Mouse (Mus musculus): ENCODE data around the gene Myo5a. TPM values are rescaled to one million over a fixed set of nuclear protein-coding genes. Genes with fewer than 3 reads are reported as not detected.

Gene Myo5a
- polyA plus RNA-seq, 1 experiment, result 89.9 TPM

DNA sequence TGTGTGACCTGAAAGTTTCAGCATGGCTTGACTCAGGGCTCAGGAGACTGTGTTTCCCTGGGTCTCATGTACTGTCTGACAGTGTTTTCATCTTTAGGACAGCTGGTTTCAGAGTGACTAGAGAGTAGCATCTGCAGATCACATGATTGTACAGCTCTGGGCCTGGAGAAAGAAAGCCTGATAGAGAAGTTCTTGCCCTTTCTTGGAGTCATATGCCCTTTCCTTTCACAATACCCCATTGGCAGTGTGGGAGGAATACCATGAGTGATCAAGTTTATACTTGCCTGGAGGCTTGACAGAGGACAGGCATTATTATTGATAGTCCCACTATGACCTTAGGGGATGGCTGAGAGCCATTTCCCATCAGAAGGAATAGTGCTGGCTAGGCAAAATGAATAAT lies 6.4 kb downstream of the Myo5a start:
- no peaks in the 10 kb centered on the region for H3K27me3 ChIP-seq (ENCODE audit: control insufficient read depth, insufficient read depth, low read length)
- TF ChIP-seq POLR2A (IDR thresholded peaks at IDR 0.05; ENCODE audit: borderline replicate concordance, insufficient read depth, low read length) (no peak), CTCF (IDR thresholded peaks at IDR 0.05; ENCODE audit: borderline replicate concordance, insufficient read depth, low read depth, low read length) (no peak)
- DNase-seq, result no peak
- no peak overlapping the region for H3K4me3 ChIP-seq (replicated peaks; ENCODE audit: insufficient read depth, low read depth, low read length)
- no peaks in the 10 kb centered on the region; the same call in 1 of the 2 replicates for H3K4me1 ChIP-seq (ENCODE audit: control insufficient read depth, insufficient read depth, low read length)
- no peak overlapping the region for H3K27ac ChIP-seq (ENCODE audit: insufficient read depth, low read length)

DNA sequence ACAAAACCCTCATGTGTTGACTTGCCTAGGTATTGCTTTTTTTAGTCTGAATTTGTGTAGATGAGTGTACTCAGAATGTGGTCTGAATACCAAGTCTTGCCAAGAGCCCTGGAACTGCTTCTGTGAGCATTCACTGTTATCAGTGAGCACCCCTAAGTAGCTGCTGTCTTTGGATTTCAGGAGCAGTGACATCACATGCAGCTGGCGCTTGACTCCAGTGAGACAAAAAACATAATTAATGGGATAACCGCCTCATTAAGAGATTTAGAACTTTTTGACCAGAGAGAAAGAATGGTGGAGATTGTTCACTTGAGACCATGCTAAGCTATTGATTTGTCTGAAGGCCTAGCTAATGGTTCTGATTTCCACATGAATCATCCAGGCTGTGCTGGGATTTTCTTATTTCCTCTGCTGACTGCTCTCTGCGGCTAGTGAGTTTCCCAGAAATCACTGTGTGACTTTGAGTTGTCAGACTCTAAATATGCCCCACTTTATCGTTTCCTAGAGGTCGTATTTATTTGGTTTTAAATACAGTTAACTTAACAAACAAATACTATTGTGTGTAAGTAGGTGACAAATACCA lies 14.5 kb downstream of the Myo5a start:
- H3K27ac ChIP-seq (ENCODE audit: insufficient read depth, low read length), result no peak overlapping the region
- H3K4me3 ChIP-seq (replicated peaks; ENCODE audit: insufficient read depth, low read depth, low read length), result no peak overlapping the region
- no peak for DNase-seq
- WGBS, result 66% methylated on average over 5 of the region's 5 CpGs
- peaks cover 8% of the 10 kb centered on the region; the same call in 1 of the 2 replicates for H3K4me1 ChIP-seq (ENCODE audit: control insufficient read depth, insufficient read depth, low read length)
- H3K27me3 ChIP-seq (ENCODE audit: control insufficient read depth, insufficient read depth, low read length), result no peaks in the 10 kb centered on the region
- TF ChIP-seq POLR2A (IDR thresholded peaks at IDR 0.05; ENCODE audit: borderline replicate concordance, insufficient read depth, low read length) (no peak), CTCF (IDR thresholded peaks at IDR 0.05; ENCODE audit: borderline replicate concordance, insufficient read depth, low read depth, low read length) (no peak)

DNA sequence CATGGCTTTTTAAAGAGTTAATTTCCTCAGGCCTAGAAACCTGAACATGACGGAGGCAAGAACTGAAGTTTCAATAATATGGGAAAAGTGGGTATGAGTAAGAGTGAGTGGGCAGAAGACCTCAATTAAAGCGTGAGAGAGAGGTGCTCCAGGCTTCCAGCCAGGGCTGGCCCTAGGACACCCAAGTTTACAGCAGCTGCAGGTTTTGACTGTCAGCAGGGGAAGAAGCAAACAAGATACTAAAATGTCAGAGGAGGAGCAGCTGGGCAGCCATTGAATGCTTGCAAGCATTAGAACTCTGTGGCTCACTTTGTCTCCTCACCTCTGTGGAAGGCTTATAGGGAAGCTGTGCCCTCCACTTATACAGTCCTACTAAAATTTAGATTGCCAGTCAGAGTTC lies 17.0 kb downstream of the Myo5a start:
- Histone ChIP-seq H3K27me3 (ENCODE audit: control insufficient read depth, insufficient read depth, low read length) (no peaks in the 10 kb centered on the region), H3K27ac (ENCODE audit: insufficient read depth, low read length) (no peak overlapping the region), H3K4me1 (ENCODE audit: control insufficient read depth, insufficient read depth, low read length) (peaks cover 12% of the 10 kb centered on the region), H3K4me3 (replicated peaks; ENCODE audit: insufficient read depth, low read depth, low read length) (no peak overlapping the region)
- TF ChIP-seq CTCF (IDR thresholded peaks at IDR 0.05; ENCODE audit: borderline replicate concordance, insufficient read depth, low read depth, low read length) (no peak), POLR2A (IDR thresholded peaks at IDR 0.05; ENCODE audit: borderline replicate concordance, insufficient read depth, low read length) (no peak)
- no peak for DNase-seq
- 21% methylated on average over 2 of the region's 2 CpGs for WGBS

DNA sequence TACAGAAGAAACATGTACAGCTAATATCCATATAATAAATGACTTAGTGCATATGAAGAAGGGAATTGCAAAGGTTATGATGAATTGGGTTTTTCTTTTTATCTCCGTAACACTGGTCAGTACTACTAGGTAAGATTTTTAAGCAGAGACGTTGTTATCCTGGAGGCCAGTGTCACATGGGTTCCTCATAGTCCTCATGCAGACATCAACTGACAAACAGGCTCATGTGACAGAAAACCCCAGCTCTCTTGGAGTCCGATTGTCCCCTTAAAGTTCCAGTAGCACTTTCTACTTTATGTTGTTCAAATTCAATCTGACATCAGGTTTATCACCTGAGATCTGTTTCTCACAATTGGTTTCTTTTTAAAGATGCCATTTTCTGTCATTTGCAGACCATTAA lies 18.5 kb downstream of the Myo5a start:
- Histone ChIP-seq H3K27me3 (ENCODE audit: control insufficient read depth, insufficient read depth, low read length) (no peaks in the 10 kb centered on the region), H3K4me1 (ENCODE audit: control insufficient read depth, insufficient read depth, low read length) (peaks cover 12% of the 10 kb centered on the region), H3K4me3 (replicated peaks; ENCODE audit: insufficient read depth, low read depth, low read length) (no peak overlapping the region), H3K27ac (ENCODE audit: insufficient read depth, low read length) (no peak overlapping the region)
- DNase-seq, result no peak
- no peak for TF ChIP-seq CTCF (IDR thresholded peaks at IDR 0.05; ENCODE audit: borderline replicate concordance, insufficient read depth, low read depth, low read length)
- no peak for TF ChIP-seq POLR2A (IDR thresholded peaks at IDR 0.05; ENCODE audit: borderline replicate concordance, insufficient read depth, low read length)
- WGBS, result 64% methylated on average over 3 of the region's 3 CpGs

DNA sequence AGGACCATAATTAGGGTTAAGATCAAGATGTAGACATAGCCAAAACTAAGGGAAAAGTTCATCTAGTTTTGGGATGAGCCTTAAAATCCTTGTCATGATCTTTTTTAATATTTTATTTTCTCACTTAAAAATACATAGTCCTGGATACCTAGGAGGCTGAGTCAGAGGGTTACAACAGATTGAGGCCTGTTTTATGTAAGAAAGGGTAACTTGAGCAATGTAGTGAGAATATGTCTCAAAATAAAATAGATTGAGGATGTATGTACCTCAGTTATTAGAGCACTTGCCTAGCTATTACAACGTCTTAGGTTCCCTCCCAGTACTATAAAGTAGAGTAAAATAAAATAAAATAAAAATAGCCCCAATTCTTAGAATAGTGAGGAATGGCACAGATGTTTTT lies 21.3 kb downstream of the Myo5a start:
- H3K27ac ChIP-seq (ENCODE audit: insufficient read depth, low read length), result no peak overlapping the region
- WGBS, result 91% methylated on average over 1 of the region's 1 CpGs
- no peak for TF ChIP-seq POLR2A (IDR thresholded peaks at IDR 0.05; ENCODE audit: borderline replicate concordance, insufficient read depth, low read length)
- TF ChIP-seq CTCF (IDR thresholded peaks at IDR 0.05; ENCODE audit: borderline replicate concordance, insufficient read depth, low read depth, low read length), result no peak
- no peaks in the 10 kb centered on the region for H3K27me3 ChIP-seq (ENCODE audit: control insufficient read depth, insufficient read depth, low read length)
- H3K4me1 ChIP-seq (ENCODE audit: control insufficient read depth, insufficient read depth, low read length), result peaks cover 7% of the 10 kb centered on the region
- no peak for DNase-seq
- H3K4me3 ChIP-seq (replicated peaks; ENCODE audit: insufficient read depth, low read depth, low read length), result no peak overlapping the region

DNA sequence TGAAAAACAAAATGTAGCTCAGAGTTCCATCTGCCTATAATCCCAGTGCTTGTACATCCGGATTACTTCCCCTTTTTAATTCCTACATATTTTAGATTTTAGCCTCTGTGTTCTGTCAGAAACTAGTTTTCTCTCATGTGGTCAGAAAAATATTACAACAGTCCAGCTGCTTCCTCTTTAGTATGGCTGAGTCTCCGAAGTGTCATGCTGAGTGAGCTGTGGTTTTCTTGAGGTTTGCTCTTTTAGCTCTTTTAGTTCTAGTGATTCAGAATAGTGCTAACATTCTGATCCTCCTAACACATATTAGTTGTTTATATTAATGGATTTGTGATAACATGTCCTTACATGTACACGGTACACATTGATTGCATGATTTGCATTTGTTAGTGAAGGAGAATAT lies 23.9 kb downstream of the Myo5a start:
- WGBS, result 60% methylated on average over 3 of the region's 3 CpGs
- no peaks in the 10 kb centered on the region for H3K27me3 ChIP-seq (ENCODE audit: control insufficient read depth, insufficient read depth, low read length)
- H3K4me1 ChIP-seq (ENCODE audit: control insufficient read depth, insufficient read depth, low read length), result peaks cover 6% of the 10 kb centered on the region
- H3K4me3 ChIP-seq (replicated peaks; ENCODE audit: insufficient read depth, low read depth, low read length), result no peak overlapping the region
- TF ChIP-seq CTCF (IDR thresholded peaks at IDR 0.05; ENCODE audit: borderline replicate concordance, insufficient read depth, low read depth, low read length), result no peak
- no peak for TF ChIP-seq POLR2A (IDR thresholded peaks at IDR 0.05; ENCODE audit: borderline replicate concordance, insufficient read depth, low read length)
- H3K27ac ChIP-seq (ENCODE audit: insufficient read depth, low read length), result no peak overlapping the region
- no peak for DNase-seq

DNA sequence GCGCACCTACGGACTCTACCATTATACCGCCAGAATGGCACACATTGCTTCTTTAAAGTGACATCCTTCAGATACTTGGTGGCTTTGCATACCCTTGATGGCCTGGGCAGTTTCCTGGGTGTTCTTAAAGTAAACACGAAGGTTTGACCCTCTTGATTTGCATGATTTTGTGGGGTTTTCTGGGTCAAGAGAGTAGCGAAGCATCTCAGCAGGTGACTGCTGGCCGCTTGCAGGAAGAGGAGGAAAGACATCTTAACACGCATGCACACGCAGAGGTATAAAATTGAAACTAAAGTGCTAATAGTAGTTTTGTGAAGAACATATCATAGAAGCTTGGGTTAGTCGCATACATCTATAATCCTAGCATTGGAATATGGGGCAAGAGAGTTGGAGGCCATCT lies 28.1 kb downstream of the Myo5a start:
- WGBS, result 97% methylated on average over 9 of the region's 9 CpGs
- TF ChIP-seq POLR2A (IDR thresholded peaks at IDR 0.05; ENCODE audit: borderline replicate concordance, insufficient read depth, low read length) (no peak), CTCF (IDR thresholded peaks at IDR 0.05; ENCODE audit: borderline replicate concordance, insufficient read depth, low read depth, low read length) (no peak)
- no peak overlapping the region for H3K27ac ChIP-seq (ENCODE audit: insufficient read depth, low read length)
- no peak for DNase-seq
- no peak overlapping the region for H3K4me3 ChIP-seq (replicated peaks; ENCODE audit: insufficient read depth, low read depth, low read length)
- H3K27me3 ChIP-seq (ENCODE audit: control insufficient read depth, insufficient read depth, low read length), result no peaks in the 10 kb centered on the region
- peaks cover 3% of the 10 kb centered on the region; the same call in 1 of the 2 replicates for H3K4me1 ChIP-seq (ENCODE audit: control insufficient read depth, insufficient read depth, low read length)

DNA sequence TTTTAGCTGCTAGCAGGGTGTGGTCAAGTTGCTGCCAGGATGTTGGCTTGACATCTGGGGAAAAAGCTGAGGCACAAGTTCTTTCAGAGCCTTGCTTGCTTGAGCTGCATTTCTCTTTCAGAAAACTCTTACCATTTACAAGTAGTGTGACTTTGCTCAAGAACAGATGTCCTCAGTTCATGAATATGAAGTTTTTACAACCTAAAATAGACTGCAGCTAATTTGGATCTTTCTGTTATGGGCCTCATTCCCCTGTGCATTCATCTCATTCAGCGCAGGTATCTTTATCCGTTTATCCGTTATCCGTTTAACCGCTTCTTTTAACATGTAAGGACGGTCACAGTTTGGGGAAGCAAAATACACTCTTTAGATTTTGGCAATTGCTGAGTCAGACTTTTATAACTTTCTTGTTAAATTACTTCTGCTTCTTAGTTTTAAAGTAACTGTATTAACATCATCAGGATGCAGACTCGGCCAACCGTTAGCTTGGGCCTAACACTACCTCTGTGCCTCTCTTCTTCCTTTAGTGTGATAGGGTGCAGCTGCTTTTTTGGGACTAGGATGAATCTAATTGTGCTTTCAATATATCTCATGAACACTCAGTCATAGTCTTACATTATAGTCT lies 29.5 kb downstream of the Myo5a start:
- TF ChIP-seq CTCF (IDR thresholded peaks at IDR 0.05; ENCODE audit: borderline replicate concordance, insufficient read depth, low read depth, low read length) (no peak), POLR2A (IDR thresholded peaks at IDR 0.05; ENCODE audit: borderline replicate concordance, insufficient read depth, low read length) (no peak)
- Histone ChIP-seq H3K4me3 (replicated peaks; ENCODE audit: insufficient read depth, low read depth, low read length) (no peak overlapping the region), H3K27me3 (ENCODE audit: control insufficient read depth, insufficient read depth, low read length) (no peaks in the 10 kb centered on the region), H3K4me1 (ENCODE audit: control insufficient read depth, insufficient read depth, low read length) (peaks cover 3% of the 10 kb centered on the region; the same call in 1 of the 2 replicates), H3K27ac (ENCODE audit: insufficient read depth, low read length) (no peak overlapping the region)
- no peak for DNase-seq
- 95% methylated on average over 8 of the region's 8 CpGs for WGBS

Measured in cerebellum, adult 2 months (tissue).